ENCODE assay signal across 13 mouse cellular contexts in genomic region chr13:10574951-10575350, GRCm38 (mm10).
"Had no signal": no experiment of that assay in that cellular context is flagged by ENCODE, and none has a peak within 500 bp of the region (broad histone marks: within the 10 kb centered on the region; RNA-seq: fewer than 3 reads in every experiment).

No protein-coding gene starts in this region.

- ATAC-seq: intestine, postnatal 0 days; lung, postnatal 0 days; midbrain, embryonic 13.5 days had no signal

- H3K4me2 ChIP-seq: liver, embryonic 11.5 days; liver, embryonic 15.5 days; midbrain, embryonic 13.5 days; stomach, embryonic 15.5 days had no signal

- H3K9ac ChIP-seq: liver, embryonic 15.5 days; midbrain, embryonic 13.5 days; stomach, embryonic 15.5 days had no signal

- H3K4me3 ChIP-seq: liver, embryonic 15.5 days; midbrain, embryonic 13.5 days; stomach, embryonic 15.5 days had no signal

- H3K4me1 ChIP-seq: liver, embryonic 15.5 days; midbrain, embryonic 13.5 days; stomach, embryonic 15.5 days had no signal

- DNase-seq: kidney, adult 9 months; kidney, postnatal 36 days; left cerebral cortex, postnatal 4 days; lung, adult 2 months; lung, postnatal 36 days; thymus, postnatal 36 days had no signal

- H3K9me3 ChIP-seq: liver, embryonic 15.5 days; midbrain, embryonic 13.5 days; stomach, embryonic 15.5 days had no signal

- H3K27me3 ChIP-seq: liver, embryonic 15.5 days; midbrain, embryonic 13.5 days; stomach, embryonic 15.5 days had no signal

- H3K27ac ChIP-seq: kidney, postnatal 0 days; liver, embryonic 15.5 days; midbrain, embryonic 13.5 days; stomach, embryonic 15.5 days had no signal

- H3K36me3 ChIP-seq: liver, embryonic 15.5 days; midbrain, embryonic 13.5 days; stomach, embryonic 15.5 days had no signal
